Mouse (Mus musculus) testis, adult 2 months (tissue): Measurements from ENCODE around the gene Man1c1.
A peak's percentile ranks its signal among the peaks of the same experiment; 100 is the strongest.

ENCODE experiments used
- CTCF ChIP-seq: fragments of 200-500 bp; IDR thresholded peaks from 2 replicates; pipeline ENCODE4 v1.5.1; 2012; ENCODE audit warnings: low read depth, mild to moderate bottlenecking, inconsistent platforms, low read length, moderate library complexity; ENCODE audit not compliant: control insufficient read depth, insufficient read depth, insufficient replicate concordance
- POLR2A ChIP-seq: fragments of 200-500 bp; IDR thresholded peaks from 2 replicates; pipeline ENCODE4 v1.6.1; 2012; ENCODE audit warnings: low read depth, mild to moderate bottlenecking, inconsistent platforms, low read length, moderate library complexity; ENCODE audit not compliant: control insufficient read depth

- TF ChIP-seq POLR2A: no peak
- peak; percentile 79; the same call in 1 of the 2 replicates for TF ChIP-seq CTCF
These were observed 160.8 kb downstream of the Man1c1 start for GRCm38 (mm10) chr4:134543261-134543660.
